Mouse (Mus musculus) skeletal muscle tissue, adult 2 months (tissue): ENCODE results near the gene Zbtb7a.
A peak's percentile ranks its signal among the peaks of the same experiment; 100 is the strongest.

ENCODE experiments used
- DNase-seq: peaks from one replicate; pipeline ENCODE4 v3.0.0-alpha.2; 2012; ENCODE audit warnings: low read depth, low spot score

Zbtb7a gene

DNA sequence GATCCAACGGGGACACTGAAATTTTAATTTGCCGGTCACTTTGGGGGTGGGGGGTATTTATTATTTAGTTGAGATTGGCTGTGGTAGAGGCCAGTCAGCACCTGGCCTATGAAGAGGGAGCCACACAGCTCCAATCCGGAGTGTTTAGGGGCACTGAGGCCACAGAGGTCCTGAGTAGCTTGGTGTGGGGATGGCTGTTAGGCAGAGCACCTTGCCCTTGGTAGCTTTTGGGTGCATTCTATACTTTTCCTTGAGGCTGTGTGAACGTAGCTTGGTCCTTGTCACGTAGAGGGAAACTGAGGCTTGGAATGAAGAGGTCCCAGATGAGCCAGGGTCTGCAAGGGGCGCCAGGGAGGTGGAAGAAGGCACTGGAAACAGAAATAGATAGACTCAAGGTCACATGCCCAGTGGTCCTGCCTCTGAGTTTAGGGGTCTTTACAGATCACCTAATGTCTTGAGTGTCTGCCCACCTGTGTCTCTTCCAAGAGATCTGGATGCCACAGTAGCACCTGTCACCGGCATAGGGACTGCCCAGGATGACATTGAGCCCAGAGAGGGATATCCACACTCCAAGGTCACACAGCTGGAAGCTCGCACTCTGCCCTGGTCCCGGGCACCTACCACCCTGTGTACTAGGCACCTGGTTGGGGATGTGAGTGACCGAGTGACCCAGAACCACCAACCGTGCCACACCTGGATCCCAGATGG lies 4.0 kb downstream of the Zbtb7a start:
- no peak for DNase-seq

GRCm38 (mm10) chr10:81139529-81139846 lies 4.5 kb downstream of the Zbtb7a start:
- no peak for DNase-seq

GRCm38 (mm10) chr10:81140005-81140404 lies 5.0 kb downstream of the Zbtb7a start:
- no peak for DNase-seq

DNA sequence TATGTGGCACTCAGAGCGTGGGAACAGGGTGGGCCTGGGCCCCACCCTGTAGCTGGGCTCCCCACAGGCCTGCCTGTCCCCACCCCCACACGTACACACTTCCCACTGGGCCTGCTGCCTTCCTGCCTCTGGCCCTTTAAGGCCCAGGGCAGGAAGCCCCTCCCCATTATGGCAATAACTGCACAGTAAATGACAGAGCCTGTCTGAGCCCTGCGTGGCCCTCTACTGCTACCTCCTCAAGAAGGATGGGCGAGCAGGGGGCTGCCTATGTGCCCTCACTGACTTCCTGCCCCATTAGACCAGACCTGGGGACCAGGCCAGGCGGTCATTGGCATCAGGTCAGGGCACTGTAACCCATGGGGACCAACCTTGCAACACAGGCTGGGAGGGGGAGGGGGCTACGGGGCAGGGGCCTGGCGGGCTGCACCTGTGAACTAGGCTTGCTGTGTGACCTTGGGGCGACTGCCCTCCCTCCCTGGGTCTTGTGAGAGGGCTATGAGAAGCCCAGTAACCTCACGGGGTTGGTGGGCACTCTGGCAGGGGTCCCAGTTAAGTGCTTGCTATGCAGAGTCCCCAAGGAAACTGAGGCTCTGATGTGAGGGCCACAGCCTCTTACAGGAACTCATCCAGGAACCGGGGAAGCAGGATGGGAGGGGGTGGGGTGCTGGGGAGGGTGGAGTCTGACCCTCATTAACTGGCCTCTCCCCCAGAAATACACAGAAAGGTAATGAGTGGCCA lies 5.9 kb downstream of the Zbtb7a start:
- no peak for DNase-seq

DNA sequence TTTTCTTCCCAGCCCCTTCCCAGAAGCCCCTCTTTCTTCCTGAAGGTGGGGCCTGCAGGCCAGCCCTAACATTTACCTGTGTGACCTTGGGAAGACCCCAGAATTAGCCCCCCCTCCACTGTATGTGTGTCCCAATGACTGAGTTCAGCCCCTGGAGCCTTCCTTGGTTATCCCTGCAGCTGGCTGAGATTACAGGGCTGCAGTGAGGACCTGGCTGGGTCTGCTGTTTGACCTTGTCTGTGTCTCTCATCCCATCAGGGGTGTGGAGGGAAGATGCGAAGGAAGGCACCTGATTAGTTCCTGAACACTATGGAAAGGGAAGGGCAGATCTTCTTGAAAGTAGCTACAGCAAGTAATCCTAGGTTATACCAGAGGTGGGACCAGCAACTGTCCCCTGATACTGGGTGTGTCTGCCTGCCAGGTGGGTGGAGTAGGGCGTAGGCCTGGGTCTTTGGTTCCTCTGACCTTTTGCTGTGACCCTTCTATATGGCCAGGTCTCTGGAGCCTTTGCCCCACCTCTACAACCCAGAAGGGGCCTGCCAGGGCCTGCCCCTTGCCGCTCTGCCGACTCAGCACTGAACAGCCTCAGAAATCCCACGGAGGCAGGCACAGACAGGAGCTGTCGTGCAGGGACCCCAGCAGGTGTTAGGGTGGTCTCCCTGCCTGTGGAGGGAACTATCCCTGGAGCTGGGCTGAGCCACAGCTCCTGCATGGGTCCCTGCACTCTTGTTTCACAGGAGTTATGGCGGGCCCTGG lies 6.6 kb downstream of the Zbtb7a start:
- DNase-seq = no peak

- no peak for DNase-seq
Measured at GRCm38 (mm10) chr10:81142551-81142981, 7.5 kb downstream of the Zbtb7a start.

- no peak for DNase-seq
Measured at GRCm38 (mm10) chr10:81143157-81143633, 8.2 kb downstream of the Zbtb7a start.

DNA sequence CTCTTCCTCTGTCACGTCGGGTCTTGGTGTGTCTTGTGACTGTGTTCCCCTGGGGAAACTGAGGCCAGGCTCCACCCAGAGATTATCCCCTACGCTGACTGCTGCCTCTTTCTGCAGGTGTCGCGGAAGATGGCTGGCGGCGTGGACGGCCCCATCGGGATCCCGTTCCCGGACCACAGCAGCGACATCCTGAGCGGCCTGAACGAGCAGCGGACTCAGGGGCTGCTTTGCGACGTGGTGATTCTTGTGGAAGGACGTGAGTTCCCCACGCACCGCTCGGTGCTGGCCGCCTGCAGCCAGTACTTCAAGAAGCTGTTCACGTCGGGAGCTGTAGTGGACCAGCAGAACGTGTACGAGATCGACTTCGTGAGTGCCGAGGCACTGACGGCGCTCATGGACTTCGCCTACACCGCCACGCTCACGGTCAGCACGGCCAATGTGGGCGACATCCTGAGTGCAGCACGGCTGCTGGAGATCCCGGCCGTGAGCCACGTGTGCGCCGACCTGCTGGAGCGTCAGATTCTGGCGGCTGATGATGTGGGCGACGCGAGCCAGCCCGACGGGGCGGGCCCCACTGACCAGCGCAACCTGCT lies 8.9 kb downstream of the Zbtb7a start:
- DNase-seq = no peak

DNA sequence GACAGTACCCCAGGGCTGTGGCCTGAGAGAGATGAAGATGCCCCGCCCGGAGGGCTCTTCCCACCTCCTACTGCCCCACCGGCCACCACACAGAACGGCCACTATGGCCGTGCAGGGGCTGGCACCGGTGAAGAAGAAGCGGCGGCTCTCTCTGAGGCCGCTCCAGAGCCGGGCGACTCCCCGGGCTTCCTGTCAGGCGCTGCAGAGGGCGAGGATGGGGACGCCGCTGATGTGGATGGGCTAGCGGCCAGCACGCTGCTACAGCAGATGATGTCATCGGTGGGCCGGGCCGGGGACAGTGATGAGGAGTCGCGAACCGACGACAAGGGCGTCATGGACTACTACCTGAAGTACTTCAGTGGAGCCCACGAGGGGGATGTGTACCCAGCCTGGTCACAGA lies 9.6 kb downstream of the Zbtb7a start:
- DNase-seq = no peak

- DNase-seq = no peak
Measured at GRCm38 (mm10) chr10:81145307-81145706, 10.3 kb downstream of the Zbtb7a start.

DNA sequence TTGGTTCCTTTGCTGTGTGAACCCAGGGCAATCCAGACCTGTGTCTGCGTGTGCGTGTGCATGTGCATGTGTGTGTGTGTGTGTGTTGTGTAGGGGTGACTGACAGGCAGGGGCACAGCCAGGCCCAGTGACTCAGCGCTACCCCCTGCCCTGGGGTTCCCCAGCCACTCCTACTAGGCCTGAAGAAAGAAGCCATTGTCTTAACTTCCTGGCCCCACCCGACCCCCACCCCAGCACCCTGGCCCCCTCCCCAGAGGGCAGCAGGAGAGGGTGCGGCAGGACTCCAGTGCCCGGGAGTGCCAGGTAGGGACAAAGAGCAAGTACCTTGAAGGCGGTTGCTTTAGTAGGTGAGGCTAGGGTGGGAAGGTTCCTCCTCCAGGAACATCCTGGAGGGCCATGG lies 10.8 kb downstream of the Zbtb7a start:
- no peak for DNase-seq

- no peak for DNase-seq
Measured at GRCm38 (mm10) chr10:81146296-81146695, 11.3 kb downstream of the Zbtb7a start.

- no peak for DNase-seq
Measured at GRCm38 (mm10) chr10:81151261-81151660, 16.2 kb downstream of the Zbtb7a start.

DNA sequence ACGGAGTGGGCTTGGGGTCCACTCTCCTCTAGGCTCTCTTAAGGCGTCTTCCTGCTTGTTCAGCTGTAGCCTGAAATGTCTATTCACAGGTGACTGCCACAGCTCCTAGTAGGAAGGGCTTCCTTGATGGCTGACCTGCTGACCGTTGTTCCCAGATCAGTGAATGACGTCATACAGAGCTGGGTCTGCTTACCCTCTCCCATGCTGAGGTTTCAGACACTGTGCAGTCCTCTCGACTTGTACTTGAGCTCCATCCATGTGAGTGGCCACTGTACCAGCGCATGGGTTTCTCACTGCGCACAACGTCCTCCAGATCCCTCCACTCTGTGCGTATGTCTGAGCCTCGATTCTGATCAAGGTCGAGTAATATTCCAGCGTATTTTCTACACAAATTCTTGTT lies 17.6 kb downstream of the Zbtb7a start:
- no peak for DNase-seq

GRCm38 (mm10) chr10:81154313-81154712 lies 19.3 kb downstream of the Zbtb7a start:
- DNase-seq = no peak

DNA sequence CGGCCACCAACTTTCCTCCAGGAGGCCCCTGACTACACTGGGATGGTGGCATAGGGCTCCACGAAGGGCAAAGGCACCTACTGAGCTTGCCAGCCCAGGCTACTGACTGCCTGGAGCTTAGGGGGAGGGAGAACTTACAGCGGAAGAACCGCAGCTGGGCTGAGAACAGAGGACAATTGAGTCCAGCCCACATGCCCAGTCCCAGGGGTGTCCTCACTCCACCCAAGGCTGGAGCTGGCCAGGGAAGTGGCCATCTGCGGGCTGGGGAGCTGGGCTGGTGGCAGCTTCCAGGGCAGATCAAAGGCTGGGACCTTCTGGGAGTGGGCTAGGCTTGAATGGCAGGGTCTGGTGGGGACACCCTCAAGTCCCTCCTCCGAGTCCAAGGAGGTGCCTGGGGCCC lies 19.7 kb downstream of the Zbtb7a start:
- no peak for DNase-seq

- no peak for DNase-seq
Measured at GRCm38 (mm10) chr10:81161602-81162317, 26.7 kb downstream of the Zbtb7a start.

- DNase-seq = no peak
Measured at GRCm38 (mm10) chr10:81162318-81162652, 27.3 kb downstream of the Zbtb7a start.

DNA sequence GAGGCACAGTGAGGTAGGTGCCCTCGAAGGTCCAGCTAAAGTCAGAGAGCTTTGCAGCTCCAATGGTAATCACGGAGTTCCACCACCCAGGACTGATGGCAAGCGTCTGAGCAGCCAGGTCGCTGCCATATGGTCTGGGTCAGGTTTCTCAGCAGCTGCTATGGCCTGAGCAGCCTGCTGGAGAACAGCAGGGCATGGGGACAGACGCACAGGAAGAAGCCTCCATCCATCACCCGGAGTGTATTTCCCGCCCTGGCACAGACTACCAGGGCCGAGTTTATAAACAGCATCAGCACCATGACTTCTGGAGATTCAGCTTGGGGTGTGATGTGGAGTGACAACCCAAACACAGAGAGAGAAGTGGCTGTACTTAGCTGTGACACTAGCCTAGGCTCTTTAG lies 30.1 kb downstream of the Zbtb7a start:
- DNase-seq = no peak

DNA sequence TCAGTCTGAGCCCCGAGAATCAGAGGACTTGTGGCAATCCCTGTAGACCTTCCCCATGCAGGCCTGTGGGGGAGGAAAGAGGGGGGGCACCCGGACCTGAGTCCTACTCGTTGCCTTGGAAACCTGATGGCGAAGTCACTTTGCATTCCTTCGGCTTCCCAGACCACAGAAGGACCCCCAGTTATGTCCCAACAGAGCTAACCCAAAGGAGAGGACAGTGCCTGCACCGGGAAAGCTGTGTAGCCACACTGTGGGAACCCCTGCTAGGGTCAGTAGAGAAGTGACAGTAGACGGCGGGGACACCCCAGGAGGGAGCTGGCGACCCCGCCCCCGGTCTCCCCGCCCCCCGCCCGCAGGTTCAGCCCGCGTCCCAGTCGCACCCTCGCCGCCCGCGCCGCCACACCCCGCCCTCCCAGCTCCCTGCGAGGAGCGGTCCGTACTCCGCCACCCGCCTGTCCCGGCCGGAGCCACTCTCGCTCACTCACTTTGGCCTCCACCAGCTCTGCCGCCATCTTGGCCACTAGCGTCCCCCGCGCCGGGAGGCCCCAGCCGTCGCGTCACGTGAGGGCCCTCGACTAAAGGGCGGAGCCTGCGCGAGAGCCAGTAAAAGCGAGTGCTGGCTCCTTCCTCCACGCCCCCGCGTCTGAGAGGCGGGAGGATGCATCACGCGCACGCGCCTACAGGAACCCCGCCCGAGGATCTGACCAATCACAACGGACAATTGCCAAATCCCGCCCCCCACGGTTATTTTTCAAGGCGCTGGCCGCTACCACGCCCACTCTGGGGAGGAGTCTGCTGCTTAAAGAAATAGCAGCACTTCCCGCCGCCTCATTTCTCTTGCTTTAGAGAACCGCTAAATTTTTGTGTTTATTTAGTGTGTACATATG lies 32.4 kb downstream of the Zbtb7a start, which contains the start of gene Pias4:
Pias4 (minus strand) TSS at position 724 of the 887 bp plus-strand sequence.
- peak; percentile 99 for DNase-seq

- no peak for DNase-seq
Measured at GRCm38 (mm10) chr10:81168087-81168431, 33.0 kb downstream of the Zbtb7a start.
